Mouse (Mus musculus) G1E (cell line): ENCODE data around the gene Atp13a3.

Experiments used
- CTCF ChIP-seq: IDR thresholded peaks from 2 replicates; pipeline ENCODE4 v1.5.1; 2012; ENCODE audit warnings: low read depth, low read length, inconsistent platforms, mixed read lengths
- GATA1 ChIP-seq: IDR thresholded peaks from 2 replicates; pipeline ENCODE4 v1.6.1; 2012; ENCODE audit warnings: borderline replicate concordance, low read length, inconsistent platforms, mixed read lengths
- POLR2AphosphoS5 ChIP-seq: IDR thresholded peaks from 2 replicates; pipeline ENCODE4 v1.6.1; 2012; ENCODE audit warnings: low read depth, low read length, inconsistent platforms; ENCODE audit not compliant: insufficient replicate concordance

DNA sequence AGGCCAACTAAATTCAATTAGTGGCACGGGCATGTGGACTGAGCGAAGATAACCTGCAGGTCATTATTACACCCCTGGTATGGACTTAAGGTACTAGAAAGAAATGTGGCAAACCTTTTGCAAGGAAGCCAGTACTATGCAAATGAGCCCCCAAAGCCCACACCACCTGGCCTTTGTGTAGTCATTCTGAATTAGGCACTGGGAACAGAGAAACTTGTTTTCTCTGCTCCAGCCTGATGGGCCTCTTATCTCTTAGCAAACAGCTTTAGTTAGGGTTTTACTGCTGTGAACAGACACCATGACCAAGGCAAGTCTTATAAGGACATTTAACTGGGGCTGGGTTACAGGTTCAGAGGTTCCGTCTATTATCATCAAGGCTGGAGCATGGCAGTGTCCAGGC lies 27.4 kb upstream of the Atp13a3 start:
- no peak for TF ChIP-seq CTCF
- no peak for TF ChIP-seq GATA1
- no peak for TF ChIP-seq POLR2AphosphoS5
